Mouse (Mus musculus) CH12.LX (cell line): ENCODE data around the gene Apobec3. TPM values are rescaled to one million over a fixed set of nuclear protein-coding genes. Genes with fewer than 3 reads are reported as not detected.

Source experiments
- DNase-seq: peaks from one replicate; pipeline ENCODE4 v3.0.0-alpha.2; 2013; ENCODE audit errors: extremely low read depth
- H3K27ac ChIP-seq: 2 replicates; pipeline ENCODE4 v1.5.1; 2012; ENCODE audit warnings: low read depth, mild to moderate bottlenecking, control low read depth, moderate library complexity; ENCODE audit not compliant: insufficient read depth
- H3K27me3 ChIP-seq: replicated peaks from 2 replicates; pipeline ENCODE3; 2012; ENCODE audit warnings: inconsistent platforms
- H3K36me3 ChIP-seq, 2 experiments: replicated peaks in 1 of 2; 2 replicates each; pipeline versions ENCODE3 to v1.6.1; 2012; ENCODE audit warnings: inconsistent platforms in 1 of 2, low read length in 1 of 2, mild to moderate bottlenecking in 1 of 2, mixed read lengths in 1 of 2, moderate library complexity in 1 of 2; ENCODE audit not compliant: control insufficient read depth in 1 of 2, insufficient read depth in 1 of 2
- H3K4me1 ChIP-seq, 2 experiments: 2 replicates each; pipeline ENCODE4 v1.6.1; 2012; ENCODE audit warnings: inconsistent platforms in 1 of 2, moderate library complexity in 1 of 2; ENCODE audit not compliant: insufficient read depth in 2 of 2, control insufficient read depth in 1 of 2
- H3K4me2 ChIP-seq: 2 replicates; pipeline ENCODE4 v1.6.1; 2012; ENCODE audit warnings: low read depth, mild to moderate bottlenecking, control low read depth; ENCODE audit not compliant: poor library complexity, insufficient read depth, severe bottlenecking
- H3K4me3 ChIP-seq, 3 experiments: fragments of 150-350 bp in 1 of 3; sonication (generic) in 1 of 3; replicated peaks in 1 of 3; 2 replicates each; pipeline versions ENCODE3 to v1.5.1; 2011 to 2012; ENCODE audit warnings: low read depth in 2 of 3, low read length in 2 of 3, mild to moderate bottlenecking in 2 of 3, moderate library complexity in 2 of 3, control low read depth in 1 of 3, improper control_type of control experiment in 1 of 3, inconsistent platforms in 1 of 3, mixed read lengths in 1 of 3; ENCODE audit not compliant: poor library complexity in 1 of 3
- H3K79me2 ChIP-seq: replicated peaks from 2 replicates; pipeline ENCODE4 v1.6.1; 2012; ENCODE audit warnings: mild to moderate bottlenecking, moderate library complexity; ENCODE audit not compliant: control insufficient read depth, poor library complexity, insufficient read depth, severe bottlenecking; ENCODE audit errors: extremely low read depth
- H3K9ac ChIP-seq: 2 replicates; pipeline ENCODE4 v1.6.1; 2012; ENCODE audit warnings: low read depth, mild to moderate bottlenecking, control low read depth, moderate library complexity; ENCODE audit not compliant: insufficient read depth
- H3K9me3 ChIP-seq: replicated peaks from 2 replicates; pipeline ENCODE3; 2012; ENCODE audit warnings: low read length, inconsistent platforms, mixed read lengths
- BHLHE40 ChIP-seq: IDR thresholded peaks from 2 replicates; pipeline ENCODE4 v1.6.1; 2011; ENCODE audit warnings: mild to moderate bottlenecking, low read depth, low read length, improper control_type of control experiment
- E2F4 ChIP-seq: IDR thresholded peaks from 2 replicates; pipeline ENCODE4 v1.6.1; 2011; ENCODE audit warnings: low read depth, low read length, improper control_type of control experiment; ENCODE audit not compliant: insufficient replicate concordance
- EP300 ChIP-seq: IDR thresholded peaks from 2 replicates; pipeline ENCODE4 v1.6.1; 2011; ENCODE audit warnings: low read length, improper control_type of control experiment
- ETS1 ChIP-seq: conservative IDR thresholded peaks from 2 replicates; pipeline ENCODE4 v1.6.1; 2012; ENCODE audit warnings: low read depth, mild to moderate bottlenecking, inconsistent platforms, low read length, improper control_type of control experiment, moderate library complexity
- GABPA ChIP-seq: IDR thresholded peaks from 2 replicates; pipeline ENCODE4 v1.6.1; 2012; ENCODE audit warnings: low read depth, low read length, improper control_type of control experiment, inconsistent platforms; ENCODE audit not compliant: insufficient replicate concordance
- IRF4 ChIP-seq: IDR thresholded peaks from 2 replicates; pipeline ENCODE4 v1.6.1; 2014; ENCODE audit warnings: low read depth, mild to moderate bottlenecking, inconsistent platforms, low read length, improper control_type of control experiment
- KAT2A ChIP-seq: IDR thresholded peaks from 2 replicates; pipeline ENCODE4 v1.6.1; 2012; ENCODE audit warnings: low read length, improper control_type of control experiment, inconsistent platforms; ENCODE audit not compliant: insufficient replicate concordance
- MEF2A ChIP-seq: IDR thresholded peaks from 2 replicates; pipeline ENCODE4 v1.6.1; 2014; ENCODE audit warnings: low read depth, mild to moderate bottlenecking, inconsistent platforms, low read length, improper control_type of control experiment, borderline replicate concordance
- NRF1 ChIP-seq: IDR thresholded peaks from 2 replicates; pipeline ENCODE4 v1.6.1; 2014; ENCODE audit warnings: low read depth, mild to moderate bottlenecking, inconsistent platforms, low read length, improper control_type of control experiment, moderate library complexity
- PAX5 ChIP-seq: IDR thresholded peaks from 2 replicates; pipeline ENCODE4 v1.6.1; 2012; ENCODE audit warnings: low read length, inconsistent platforms, mixed read lengths
- POLR2A ChIP-seq: IDR thresholded peaks from 2 replicates; pipeline ENCODE4 v1.6.1; 2011; ENCODE audit warnings: low read depth, mild to moderate bottlenecking, improper control_type of control experiment, low read length
- POLR2AphosphoS2 ChIP-seq: IDR thresholded peaks from 2 replicates; pipeline ENCODE4 v1.6.1; 2011; ENCODE audit warnings: low read depth, low read length, improper control_type of control experiment
- RCOR1 ChIP-seq: conservative IDR thresholded peaks from 2 replicates; pipeline ENCODE4 v1.6.1; 2012; ENCODE audit warnings: low read depth, mild to moderate bottlenecking, inconsistent platforms, low read length, improper control_type of control experiment
- SIN3A ChIP-seq: IDR thresholded peaks from 2 replicates; pipeline ENCODE4 v1.6.1; 2012; ENCODE audit warnings: low read length, improper control_type of control experiment, inconsistent platforms
- SMC3 ChIP-seq: IDR thresholded peaks from 2 replicates; pipeline ENCODE4 v1.6.1; 2011; ENCODE audit warnings: low read depth, low read length, improper control_type of control experiment
- TCF12 ChIP-seq: IDR thresholded peaks from 2 replicates; pipeline ENCODE4 v1.6.1; 2014; ENCODE audit warnings: low read depth, mild to moderate bottlenecking, inconsistent platforms, low read length, improper control_type of control experiment
- USF1 ChIP-seq: IDR thresholded peaks from 2 replicates; pipeline ENCODE4 v1.6.1; 2014; ENCODE audit warnings: low read depth, mild to moderate bottlenecking, inconsistent platforms, low read length, improper control_type of control experiment
- USF2 ChIP-seq: conservative IDR thresholded peaks from 2 replicates; pipeline ENCODE4 v1.6.1; 2011; ENCODE audit warnings: low read depth, low read length, improper control_type of control experiment
- ZC3H11A ChIP-seq: IDR thresholded peaks from 2 replicates; pipeline ENCODE4 v1.6.1; 2012; ENCODE audit warnings: low read depth, mild to moderate bottlenecking, inconsistent platforms, low read length, improper control_type of control experiment
- ZNF384 ChIP-seq: IDR thresholded peaks from 2 replicates; pipeline ENCODE4 v1.6.1; 2012; ENCODE audit warnings: low read depth, low read length, improper control_type of control experiment, inconsistent platforms
- dilution Hi-C: fragments of 300-500 bp; cut with MboI; formaldehyde crosslinking; loops from 2 replicates; pipeline ENCODE4 v1.14.3; 2020; ENCODE audit warnings: low sequenced_read_pairs; ENCODE audit not compliant: extremely low pct_unique_long_range_greater_than_20kb, extremely low pct_ligation_motif_present
- in situ Hi-C: fragments of 300-500 bp; cut with MboI; formaldehyde crosslinking; loops from 3 replicates; pipeline ENCODE4 v1.14.3; 2019; ENCODE audit warnings: low sequenced_read_pairs, low pct_ligation_motif_present, low pct_unique_long_range_greater_than_20kb, mixed read lengths
- polyA plus RNA-seq: library from polyadenylated mRNA; unstranded; fragments of >175 nt; gene quantifications from 2 replicates; pipeline ENCODE4 v1.2.1, GENCODE M21; 2012; ENCODE audit warnings: low read depth; ENCODE audit not compliant: insufficient read length
- total RNA-seq, 2 experiments: library from RNA; depleted of rRNA; stranded (reverse); fragments of 300-350 nt in 1 of 2; fragments of >200 nt in 1 of 2; gene quantifications; 2 replicates each; pipeline ENCODE4 v1.2.3; 2012 to 2014

Apobec3 gene
- total and polyA plus RNA-seq, 3 experiments, result 3.9 to 94.3 (median 10.4) TPM

GRCm38 (mm10) chr15:79929734-79930133, 38.3 kb downstream of the Apobec3 start:
- in situ Hi-C loops (no loop called here), dilution Hi-C loops (no loop called here)
- no peak overlapping the region for H3K27ac ChIP-seq
- H3K27me3 ChIP-seq, result no peaks in the 10 kb centered on the region
- H3K9ac ChIP-seq, result no peak overlapping the region
- no peak overlapping the region for H3K4me2 ChIP-seq
- H3K79me2 ChIP-seq, result no peaks in the 10 kb centered on the region
- H3K9me3 ChIP-seq, result no peaks in the 10 kb centered on the region
- H3K4me1 ChIP-seq, result peaks cover 13 to 60% of the 10 kb centered on the region in 2 experiments
- no peak overlapping the region for H3K4me3 ChIP-seq
- H3K36me3 ChIP-seq, result peaks cover 19 to 41% of the 10 kb centered on the region in 2 experiments
- TF ChIP-seq BHLHE40 (no peak), USF1 (no peak), USF2 (no peak), TCF12 (no peak), SIN3A (no peak), ZC3H11A (no peak), GABPA (no peak), EP300 (no peak), E2F4 (no peak), KAT2A (no peak), SMC3 (no peak), IRF4 (no peak), NRF1 (no peak), RCOR1 (no peak), MEF2A (no peak)
- DNase-seq, result no peak

- Histone ChIP-seq H3K36me3 (peaks cover 10 to 26% of the 10 kb centered on the region in 2 experiments), H3K4me2 (peak overlapping the region; percentile 73), H3K9me3 (no peaks in the 10 kb centered on the region), H3K4me3 (peak overlapping the region; percentile 66 to 79 (median 72)), H3K79me2 (no peaks in the 10 kb centered on the region), H3K4me1 (peaks cover 15 to 68% of the 10 kb centered on the region in 2 experiments), H3K27me3 (no peaks in the 10 kb centered on the region), H3K9ac (peak overlapping the region; percentile 67), H3K27ac (peak overlapping the region; percentile 61; the same call in 1 of the 2 replicates)
- dilution Hi-C loops (no loop called here), in situ Hi-C loops (no loop called here)
- no peak for TF ChIP-seq RCOR1
- TF ChIP-seq ETS1, result no peak
- 0 out of 2 replicates have a peak, but pooled peaks have one; percentile 6 for TF ChIP-seq SIN3A
- TF ChIP-seq POLR2A, result no peak
- no peak for TF ChIP-seq GABPA
- no peak for TF ChIP-seq ZNF384
- TF ChIP-seq KAT2A, result no peak
- TF ChIP-seq PAX5, result no peak
- peak; percentile 69 for TF ChIP-seq BHLHE40
- TF ChIP-seq POLR2AphosphoS2, result no peak
- DNase-seq, result no peak
Measured at GRCm38 (mm10) chr15:79931496-79932141, 40.2 kb downstream of the Apobec3 start.
